Mouse (Mus musculus) embryonic facial prominence, embryonic 11.5 days (tissue): ENCODE measurements around the gene 1700023F06Rik. TPM values are rescaled to one million over a fixed set of nuclear protein-coding genes. Genes with fewer than 3 reads are reported as not detected.
"Not testable (repeated sequence)": the region's sequence is repeated elsewhere in the genome, so short reads cannot be mapped to it uniquely, and the experiment has no call there.

ENCODE experiments used
- ATAC-seq: fragments of 200-750 bp; cut with Nextera tagmentation; replicated peaks from 2 replicates; pipeline ENCODE4 v1.8.0; 2017; ENCODE audit warnings: low read depth; ENCODE audit not compliant: insufficient number of reproducible peaks, low FRiP score, low TSS enrichment
- DNase-seq: peaks from one replicate; pipeline ENCODE4 v3.0.0-alpha.2; 2015; ENCODE audit warnings: low spot score
- H3K27ac ChIP-seq: fragments of 300-500 bp; sonication (generic); replicated peaks from 2 replicates; pipeline ENCODE4 v1.5.1; 2014; ENCODE audit warnings: mild to moderate bottlenecking, low read depth, low read length, control low read depth
- H3K27me3 ChIP-seq: fragments of 300-500 bp; sonication (generic); 2 replicates; pipeline ENCODE4 v1.6.1; 2014; ENCODE audit warnings: mild to moderate bottlenecking, low read length, moderate library complexity, mixed read lengths; ENCODE audit not compliant: control insufficient read depth, insufficient read depth
- H3K36me3 ChIP-seq: fragments of 300-500 bp; sonication (generic); replicated peaks from 2 replicates; pipeline ENCODE4 v1.6.1; 2014; ENCODE audit warnings: low read depth, mild to moderate bottlenecking, low read length, moderate library complexity, mixed read lengths; ENCODE audit not compliant: control insufficient read depth, insufficient read depth
- H3K4me1 ChIP-seq: fragments of 300-500 bp; sonication (generic); 2 replicates; pipeline ENCODE4 v1.6.1; 2014; ENCODE audit warnings: low read length, mixed read lengths; ENCODE audit not compliant: control insufficient read depth, insufficient read depth
- H3K4me2 ChIP-seq: fragments of 300-500 bp; sonication (generic); 2 replicates; pipeline ENCODE4 v1.6.1; 2014; ENCODE audit warnings: low read depth, mild to moderate bottlenecking, control low read depth, low read length, moderate library complexity
- H3K4me3 ChIP-seq: fragments of 300-500 bp; sonication (generic); 2 replicates; pipeline ENCODE4 v1.5.1; 2014; ENCODE audit warnings: low read depth, low read length, control low read depth
- H3K9ac ChIP-seq: fragments of 300-500 bp; sonication (generic); replicated peaks from 2 replicates; pipeline ENCODE4 v1.6.1; 2014; ENCODE audit warnings: mild to moderate bottlenecking, control low read depth, low read length
- H3K9me3 ChIP-seq: fragments of 300-500 bp; sonication (generic); replicated peaks from 2 replicates; pipeline ENCODE4 v1.6.1; 2016; ENCODE audit warnings: mild to moderate bottlenecking, low read length, inconsistent platforms, mixed read lengths; ENCODE audit not compliant: control insufficient read depth
- WGBS: fragments of 180-500 bp; shearing (Covaris S2); extraction: QIAGEN DNeasy Blood & Tissue Kit; methylation state at CpG from one replicate; pipeline ENCODE4 v1.1.7; 2014; 5-methylcytosine and 5-hydroxymethylcytosine counted together
- polyA plus RNA-seq: library from polyadenylated mRNA; unstranded; fragments of >200 nt; fragmentation: Nextera tagmentation; extraction: Ambion mirVana; gene quantifications from 2 replicates; pipeline ENCODE4 v1.2.1, GENCODE M21; 2014

Gene 1700023F06Rik
- polyA plus RNA-seq, 1 experiment from 2014 or later, result 0.25 TPM

GRCm38 (mm10) chr11:103234447-103234846, 26.1 kb upstream of the 1700023F06Rik start:
- Histone ChIP-seq H3K4me1 (no peaks in the 10 kb centered on the region), H3K4me2 (no peak overlapping the region), H3K27ac (no peak overlapping the region), H3K36me3 (no peaks in the 10 kb centered on the region; the same call in 1 of the 2 replicates), H3K9ac (no peak overlapping the region), H3K27me3 (no peaks in the 10 kb centered on the region), H3K4me3 (no peak overlapping the region), H3K9me3 (no peaks in the 10 kb centered on the region)
- WGBS, result 65% methylated on average over 1 of the region's 1 CpGs
- ATAC-seq (no peak), DNase-seq (no peak)

GRCm38 (mm10) chr11:103232966-103233365, 24.6 kb upstream of the 1700023F06Rik start:
- Histone ChIP-seq H3K36me3 (no peaks in the 10 kb centered on the region; the same call in 1 of the 2 replicates), H3K9ac (no peak overlapping the region), H3K4me3 (no peak overlapping the region), H3K9me3 (no peaks in the 10 kb centered on the region), H3K27me3 (no peaks in the 10 kb centered on the region), H3K4me2 (no peak overlapping the region), H3K27ac (no peak overlapping the region), H3K4me1 (no peaks in the 10 kb centered on the region)
- ATAC-seq (no peak), DNase-seq (peak; percentile 84)
- WGBS, result 35% methylated on average over 7 of the region's 7 CpGs

GRCm38 (mm10) chr11:103231367-103231766, 23.0 kb upstream of the 1700023F06Rik start:
- no peak for DNase-seq
- no peak for ATAC-seq
- Histone ChIP-seq H3K36me3 (no peaks in the 10 kb centered on the region; the same call in 1 of the 2 replicates), H3K4me1 (no peaks in the 10 kb centered on the region), H3K4me2 (no peak overlapping the region), H3K9ac (no peak overlapping the region), H3K27me3 (no peaks in the 10 kb centered on the region), H3K4me3 (no peak overlapping the region), H3K27ac (no peak overlapping the region), H3K9me3 (no peaks in the 10 kb centered on the region)
- WGBS, result 97% methylated on average over 7 of the region's 7 CpGs

- no peak overlapping the region for H3K4me3 ChIP-seq
- ATAC-seq (no peak), DNase-seq (no peak)
- no peak overlapping the region for H3K27ac ChIP-seq
- H3K9ac ChIP-seq, result no peak overlapping the region
- no peaks in the 10 kb centered on the region for H3K4me1 ChIP-seq
- H3K27me3 ChIP-seq, result no peaks in the 10 kb centered on the region
- no peak overlapping the region for H3K4me2 ChIP-seq
- 91% methylated on average over 19 of the region's 19 CpGs for WGBS
- no peaks in the 10 kb centered on the region; the same call in 1 of the 2 replicates for H3K36me3 ChIP-seq
- H3K9me3 ChIP-seq, result no peaks in the 10 kb centered on the region
Observed at GRCm38 (mm10) chr11:103230626-103231025, 22.3 kb upstream of the 1700023F06Rik start.

- Histone ChIP-seq H3K4me3 (no peak overlapping the region), H3K4me2 (no peak overlapping the region), H3K36me3 (no peaks in the 10 kb centered on the region; the same call in 1 of the 2 replicates), H3K4me1 (no peaks in the 10 kb centered on the region), H3K27ac (no peak overlapping the region), H3K9me3 (no peaks in the 10 kb centered on the region), H3K27me3 (no peaks in the 10 kb centered on the region), H3K9ac (no peak overlapping the region)
- WGBS, result 95% methylated on average over 2 of the region's 2 CpGs
- ATAC-seq, result no peak
- DNase-seq, result no peak
Observed at GRCm38 (mm10) chr11:103229608-103230007, 21.2 kb upstream of the 1700023F06Rik start.

- no peak for ATAC-seq
- Histone ChIP-seq H3K4me3 (no peak overlapping the region), H3K27ac (0 out of 2 replicates have a peak overlapping the region, but pooled peaks have one; percentile 13), H3K4me1 (no peaks in the 10 kb centered on the region; the same call in 1 of the 2 replicates), H3K9me3 (no peaks in the 10 kb centered on the region), H3K36me3 (peaks cover 3% of the 10 kb centered on the region), H3K4me2 (no peak overlapping the region), H3K9ac (no peak overlapping the region; the same call in 1 of the 2 replicates), H3K27me3 (no peaks in the 10 kb centered on the region)
- DNase-seq, result no peak
- WGBS, result 55% methylated on average over 18 of the region's 18 CpGs
Observed at GRCm38 (mm10) chr11:103223951-103224456, 15.6 kb upstream of the 1700023F06Rik start.

- WGBS, result 90% methylated on average over 10 of the region's 10 CpGs
- Histone ChIP-seq H3K36me3 (peaks cover 3% of the 10 kb centered on the region), H3K9ac (no peak overlapping the region)
Observed at GRCm38 (mm10) chr11:103223444-103223843, 15.1 kb upstream of the 1700023F06Rik start.

GRCm38 (mm10) chr11:103222718-103223117, 14.4 kb upstream of the 1700023F06Rik start:
- not testable (repeated sequence) for H3K4me1 ChIP-seq, H3K9me3 ChIP-seq, H3K27ac ChIP-seq, DNase-seq, H3K4me3 ChIP-seq, H3K27me3 ChIP-seq, ATAC-seq, H3K9ac ChIP-seq, H3K4me2 ChIP-seq, H3K36me3 ChIP-seq
- WGBS, result 92% methylated on average over 3 of the region's 4 CpGs

More at GRCm38 (mm10) chr11:103223444-103223843, 15.1 kb upstream of the 1700023F06Rik start:
- no peak for ATAC-seq
- no peak for DNase-seq
- Histone ChIP-seq H3K4me1 (peaks cover 1% of the 10 kb centered on the region; the same call in 1 of the 2 replicates), H3K4me3 (no peak overlapping the region), H3K4me2 (no peak overlapping the region), H3K9me3 (no peaks in the 10 kb centered on the region), H3K27me3 (no peaks in the 10 kb centered on the region), H3K27ac (no peak overlapping the region)
